Mouse (Mus musculus): ENCODE data around the gene 4921517D22Rik. TPM values are rescaled to one million over a fixed set of nuclear protein-coding genes. Genes with fewer than 3 reads are reported as not detected.
A peak's percentile ranks its signal among the peaks of the same experiment; 100 is the strongest.

4921517D22Rik gene
- polyA plus RNA-seq, 1 experiment from 2014 or later: not detected

DNA sequence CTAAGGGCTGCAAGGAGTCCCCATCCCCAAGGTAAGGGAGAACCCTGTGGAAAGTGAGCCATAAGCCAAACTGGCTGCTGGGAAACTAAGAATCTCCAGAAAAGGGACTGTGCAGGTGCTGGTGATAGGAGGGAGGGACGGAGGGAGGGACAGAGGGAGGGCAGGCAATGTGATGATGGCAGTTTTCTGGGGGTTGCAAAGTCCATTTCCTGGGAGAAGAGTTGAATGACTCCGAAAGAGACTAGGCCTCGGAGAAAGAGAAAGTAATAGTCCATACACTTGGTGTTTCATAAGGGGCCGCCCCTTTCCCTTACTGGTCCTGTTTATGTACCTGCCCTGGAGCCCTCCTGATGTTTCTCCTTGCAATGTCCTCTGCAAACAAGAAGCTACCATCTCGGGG, 39.4 kb downstream of the 4921517D22Rik start:
- no peak overlapping the region for H3K27ac ChIP-seq (replicated peaks)
- H3K4me2 ChIP-seq: no peak overlapping the region
- peaks cover 19% of the 10 kb centered on the region for H3K4me1 ChIP-seq (replicated peaks)
- no peak for ATAC-seq (ENCODE audit: low FRiP score, low read depth)
- H3K36me3 ChIP-seq: no peaks in the 10 kb centered on the region
- WGBS: 92% methylated on average over 5 of the region's 5 CpGs
- no peaks in the 10 kb centered on the region for H3K27me3 ChIP-seq
- H3K4me3 ChIP-seq: no peak overlapping the region
- no peak overlapping the region for H3K9ac ChIP-seq
- no peaks in the 10 kb centered on the region for H3K9me3 ChIP-seq

GRCm38 (mm10) chr13:59653136-59653535, 40.8 kb downstream of the 4921517D22Rik start:
- H3K27ac ChIP-seq (replicated peaks): 0 out of 2 replicates have a peak overlapping the region, but pooled peaks have one; percentile 7
- no peak; the same call in 1 of the 2 replicates for ATAC-seq (ENCODE audit: low FRiP score, low read depth)
- H3K4me1 ChIP-seq (replicated peaks): peaks cover 19% of the 10 kb centered on the region
- H3K9me3 ChIP-seq: no peaks in the 10 kb centered on the region
- H3K4me3 ChIP-seq: no peak overlapping the region
- no peak overlapping the region for H3K9ac ChIP-seq
- no peak overlapping the region for H3K4me2 ChIP-seq
- no peaks in the 10 kb centered on the region for H3K36me3 ChIP-seq
- 45% methylated on average over 3 of the region's 3 CpGs for WGBS
- H3K27me3 ChIP-seq: no peaks in the 10 kb centered on the region

DNA sequence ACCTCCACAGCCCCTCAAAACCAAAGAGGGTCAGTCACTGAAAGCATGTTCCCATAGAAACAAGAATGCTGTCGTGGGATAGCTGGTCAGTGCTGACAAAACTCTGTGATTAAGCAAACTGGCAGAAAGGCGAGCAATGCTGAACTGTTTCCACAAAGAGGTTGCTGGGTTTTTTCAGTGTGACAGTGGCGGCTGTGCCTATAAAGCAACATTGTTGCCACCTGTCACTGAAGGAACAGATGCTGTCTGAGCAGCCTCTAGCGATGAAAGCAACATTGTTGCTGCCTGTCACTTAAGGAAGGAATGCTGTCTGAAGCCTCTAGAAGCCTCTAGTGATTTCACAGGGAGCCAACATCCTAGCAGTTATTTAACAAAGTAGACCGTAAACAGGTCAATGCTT, 41.3 kb downstream of the 4921517D22Rik start:
- no peak overlapping the region for H3K4me3 ChIP-seq
- H3K9ac ChIP-seq: no peak overlapping the region
- H3K36me3 ChIP-seq: no peaks in the 10 kb centered on the region
- no peaks in the 10 kb centered on the region for H3K27me3 ChIP-seq
- 26% methylated on average over 5 of the region's 5 CpGs for WGBS
- ATAC-seq (ENCODE audit: low FRiP score, low read depth): no peak
- peaks cover 19% of the 10 kb centered on the region for H3K4me1 ChIP-seq (replicated peaks)
- H3K9me3 ChIP-seq: no peaks in the 10 kb centered on the region
- no peak overlapping the region for H3K4me2 ChIP-seq
- H3K27ac ChIP-seq (replicated peaks): peak overlapping the region; percentile 7; the same call in 1 of the 2 replicates

- Histone ChIP-seq H3K4me1 (replicated peaks) (peaks cover 13% of the 10 kb centered on the region), H3K4me3 (no peak overlapping the region), H3K36me3 (no peaks in the 10 kb centered on the region), H3K27me3 (no peaks in the 10 kb centered on the region), H3K9ac (no peak overlapping the region), H3K9me3 (no peaks in the 10 kb centered on the region), H3K27ac (replicated peaks) (no peak overlapping the region), H3K4me2 (no peak overlapping the region)
- whole genome bisulfite sequencing: 79% methylated on average over 5 of the region's 5 CpGs
- ATAC-seq (ENCODE audit: low FRiP score, low read depth): no peak
These were observed 44.1 kb downstream of the 4921517D22Rik start for GRCm38 (mm10) chr13:59649781-59650180.

GRCm38 (mm10) chr13:59648598-59648997, 45.3 kb downstream of the 4921517D22Rik start:
- no peak overlapping the region for H3K4me3 ChIP-seq
- peaks cover 13% of the 10 kb centered on the region for H3K4me1 ChIP-seq (replicated peaks)
- 90% methylated on average over 6 of the region's 6 CpGs for WGBS
- no peaks in the 10 kb centered on the region for H3K36me3 ChIP-seq
- no peaks in the 10 kb centered on the region for H3K9me3 ChIP-seq
- no peak overlapping the region for H3K9ac ChIP-seq
- H3K27ac ChIP-seq (replicated peaks): no peak overlapping the region
- ATAC-seq (ENCODE audit: low FRiP score, low read depth): no peak
- H3K4me2 ChIP-seq: no peak overlapping the region
- H3K27me3 ChIP-seq: no peaks in the 10 kb centered on the region

- no peak overlapping the region for H3K9ac ChIP-seq
- no peaks in the 10 kb centered on the region for H3K9me3 ChIP-seq
- H3K4me1 ChIP-seq (replicated peaks): peaks cover 2% of the 10 kb centered on the region
- H3K4me2 ChIP-seq: no peak overlapping the region
- WGBS: 89% methylated on average over 6 of the region's 6 CpGs
- H3K27ac ChIP-seq (replicated peaks): no peak overlapping the region
- ATAC-seq (ENCODE audit: low FRiP score, low read depth): no peak
- no peaks in the 10 kb centered on the region for H3K27me3 ChIP-seq
- H3K4me3 ChIP-seq: no peak overlapping the region
- H3K36me3 ChIP-seq: no peaks in the 10 kb centered on the region
These were observed 46.4 kb downstream of the 4921517D22Rik start for GRCm38 (mm10) chr13:59647484-59647883.

GRCm38 (mm10) chr13:59646674-59647244, 47.1 kb downstream of the 4921517D22Rik start:
- no peak for ATAC-seq (ENCODE audit: low FRiP score, low read depth)
- Histone ChIP-seq H3K4me1 (replicated peaks) (no peaks in the 10 kb centered on the region), H3K27me3 (no peaks in the 10 kb centered on the region), H3K9ac (no peak overlapping the region), H3K27ac (replicated peaks) (no peak overlapping the region), H3K4me3 (no peak overlapping the region), H3K36me3 (no peaks in the 10 kb centered on the region), H3K4me2 (no peak overlapping the region), H3K9me3 (no peaks in the 10 kb centered on the region)
- 53% methylated on average over 11 of the region's 11 CpGs for WGBS

GRCm38 (mm10) chr13:59645491-59645890, 48.4 kb downstream of the 4921517D22Rik start:
- H3K9me3 ChIP-seq: no peaks in the 10 kb centered on the region
- ATAC-seq (ENCODE audit: low FRiP score, low read depth): no peak
- WGBS: 86% methylated on average over 3 of the region's 3 CpGs
- no peaks in the 10 kb centered on the region for H3K36me3 ChIP-seq
- no peaks in the 10 kb centered on the region for H3K4me1 ChIP-seq (replicated peaks)
- H3K27me3 ChIP-seq: no peaks in the 10 kb centered on the region
- no peak overlapping the region for H3K4me2 ChIP-seq
- H3K9ac ChIP-seq: no peak overlapping the region
- no peak overlapping the region for H3K27ac ChIP-seq (replicated peaks)
- no peak overlapping the region for H3K4me3 ChIP-seq

- no peak overlapping the region for H3K27ac ChIP-seq (replicated peaks)
- no peaks in the 10 kb centered on the region for H3K9me3 ChIP-seq
- no peaks in the 10 kb centered on the region for H3K4me1 ChIP-seq (replicated peaks)
- H3K27me3 ChIP-seq: no peaks in the 10 kb centered on the region
- WGBS: 94% methylated on average over 2 of the region's 2 CpGs
- H3K4me3 ChIP-seq: no peak overlapping the region
- ATAC-seq (ENCODE audit: low FRiP score, low read depth): no peak
- H3K9ac ChIP-seq: no peak overlapping the region
- H3K36me3 ChIP-seq: 0 out of 2 replicates have a peak, but pooled peaks cover 5% of the 10 kb centered on the region
- H3K4me2 ChIP-seq: no peak overlapping the region
These were observed 51.1 kb downstream of the 4921517D22Rik start for GRCm38 (mm10) chr13:59642818-59643217.

GRCm38 (mm10) chr13:59640178-59640440, 53.8 kb downstream of the 4921517D22Rik start:
- H3K4me3 ChIP-seq: no peak overlapping the region
- H3K27me3 ChIP-seq: no peaks in the 10 kb centered on the region
- H3K4me1 ChIP-seq (replicated peaks): no peaks in the 10 kb centered on the region
- H3K9ac ChIP-seq: no peak overlapping the region
- 90% methylated on average over 6 of the region's 6 CpGs for WGBS
- H3K9me3 ChIP-seq: no peaks in the 10 kb centered on the region
- peaks cover 30% of the 10 kb centered on the region for H3K36me3 ChIP-seq
- H3K4me2 ChIP-seq: no peak overlapping the region
- H3K27ac ChIP-seq (replicated peaks): no peak overlapping the region
- ATAC-seq (ENCODE audit: low FRiP score, low read depth): no peak

DNA sequence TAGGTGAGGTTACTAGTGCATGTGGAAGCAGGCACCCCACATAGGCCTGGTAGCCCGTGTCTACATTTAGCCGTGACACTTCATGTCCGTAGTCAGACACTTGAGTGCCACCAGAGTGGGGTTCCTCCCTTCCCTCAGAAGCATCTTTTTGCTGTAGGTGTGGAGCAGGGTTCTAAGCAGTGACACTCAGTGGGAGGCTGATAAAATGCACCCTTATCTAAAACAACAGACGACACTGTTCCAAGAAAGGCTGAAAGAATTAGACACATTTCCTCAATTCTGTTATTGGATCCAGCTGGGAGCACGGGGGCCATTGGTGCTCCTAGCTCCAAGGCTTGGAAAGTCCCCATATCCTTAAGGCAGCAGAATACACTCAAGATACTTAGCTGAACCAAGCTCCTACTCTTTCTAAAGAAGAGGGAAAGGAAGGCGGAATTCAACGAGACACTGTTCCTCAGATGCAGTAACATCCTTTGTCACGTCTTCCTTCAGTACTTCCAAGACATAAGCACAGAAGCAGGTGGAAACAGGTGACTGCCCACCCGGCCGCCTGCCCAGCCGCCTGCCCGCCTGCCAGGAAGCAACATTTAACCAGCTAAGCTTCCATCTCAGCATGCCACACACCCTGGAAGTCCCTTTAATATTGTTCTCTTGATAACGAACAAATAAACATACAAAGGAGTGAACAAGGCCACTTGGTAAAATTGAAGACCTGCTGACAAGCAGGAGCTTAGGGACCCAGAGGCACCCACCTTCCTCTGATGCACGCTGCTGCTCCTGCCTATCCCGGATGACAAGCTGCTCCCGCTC, 54.3 kb downstream of the 4921517D22Rik start:
- Histone ChIP-seq H3K27me3 (no peaks in the 10 kb centered on the region), H3K27ac (replicated peaks) (no peak overlapping the region), H3K36me3 (peaks cover 36% of the 10 kb centered on the region), H3K9me3 (no peaks in the 10 kb centered on the region), H3K4me3 (no peak overlapping the region), H3K4me2 (no peak overlapping the region), H3K9ac (no peak overlapping the region), H3K4me1 (replicated peaks) (no peaks in the 10 kb centered on the region)
- 90% methylated on average over 16 of the region's 16 CpGs for WGBS
- ATAC-seq (ENCODE audit: low FRiP score, low read depth): no peak

- no peak for ATAC-seq (ENCODE audit: low FRiP score, low read depth)
- H3K36me3 ChIP-seq: peaks cover 53% of the 10 kb centered on the region
- no peaks in the 10 kb centered on the region for H3K9me3 ChIP-seq
- H3K4me3 ChIP-seq: no peak overlapping the region
- no peaks in the 10 kb centered on the region for H3K4me1 ChIP-seq (replicated peaks)
- no peak overlapping the region for H3K9ac ChIP-seq
- H3K27me3 ChIP-seq: no peaks in the 10 kb centered on the region
- H3K27ac ChIP-seq (replicated peaks): no peak overlapping the region
- H3K4me2 ChIP-seq: no peak overlapping the region
- WGBS: 93% methylated on average over 7 of the region's 7 CpGs
These were observed 56.1 kb downstream of the 4921517D22Rik start for GRCm38 (mm10) chr13:59637800-59638199.
